Mouse (Mus musculus): Measurements from ENCODE around the gene Pm20d1. TPM values are rescaled to one million over a fixed set of nuclear protein-coding genes. Genes with fewer than 3 reads are reported as not detected.

Gene Pm20d1
- polyA plus RNA-seq, 1 experiment, result not detected

DNA sequence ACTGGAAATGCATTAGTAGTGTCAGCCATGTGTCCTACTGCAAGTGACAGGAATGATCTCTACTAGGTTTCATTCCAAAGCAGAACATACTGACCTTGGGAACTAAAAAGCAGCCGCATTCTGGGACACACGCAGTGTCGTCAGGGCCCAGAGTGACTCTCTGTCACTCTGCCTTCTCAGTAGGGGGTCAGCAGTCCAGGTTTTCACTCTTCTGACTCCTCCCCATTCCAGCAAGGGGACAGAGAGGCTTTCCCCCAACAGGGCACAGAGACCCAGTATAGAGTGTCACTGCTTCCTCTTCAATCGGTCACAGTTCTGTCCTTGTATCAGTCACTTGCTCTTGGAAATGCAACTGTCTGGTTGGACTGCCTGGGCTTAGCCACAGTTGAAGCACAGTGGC is 45.0 kb downstream of the Pm20d1 start:
- Histone ChIP-seq H3K4me1 (ENCODE audit: control insufficient read depth, insufficient read depth, low read length) (no peaks in the 10 kb centered on the region), H3K4me3 (ENCODE audit: insufficient read depth, low read length) (no peak overlapping the region), H3K27ac (ENCODE audit: insufficient read depth, low read depth, low read length) (no peak overlapping the region)
- TF ChIP-seq CTCF (IDR thresholded peaks at IDR 0.05; ENCODE audit: low read depth, low read length) (no peak), POLR2A (IDR thresholded peaks at IDR 0.05; ENCODE audit: borderline replicate concordance, low read depth, low read length) (no peak)

DNA sequence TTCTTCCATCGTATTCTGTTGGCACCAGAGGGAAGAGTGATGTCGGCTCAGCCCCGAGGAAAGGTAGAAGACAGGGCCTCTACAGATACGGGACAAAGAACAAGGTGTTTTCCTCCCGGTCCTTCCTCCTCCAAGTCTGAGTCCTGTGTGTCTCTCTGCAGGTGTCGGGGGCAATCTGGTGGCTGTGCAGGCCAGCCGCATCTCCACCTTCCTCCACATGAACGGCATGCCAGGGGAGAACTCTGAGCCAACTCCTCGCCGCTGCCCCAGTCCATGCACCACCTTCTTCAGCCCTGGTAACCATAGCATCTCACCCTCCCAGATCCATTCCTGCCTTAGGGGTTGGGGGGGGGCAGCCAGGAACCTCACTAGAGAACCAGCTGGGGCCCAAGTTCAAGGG is 46.6 kb downstream of the Pm20d1 start:
- Histone ChIP-seq H3K27ac (ENCODE audit: insufficient read depth, low read depth, low read length) (no peak overlapping the region), H3K4me1 (ENCODE audit: control insufficient read depth, insufficient read depth, low read length) (no peaks in the 10 kb centered on the region), H3K4me3 (ENCODE audit: insufficient read depth, low read length) (no peak overlapping the region)
- no peak for TF ChIP-seq CTCF (IDR thresholded peaks at IDR 0.05; ENCODE audit: low read depth, low read length)
- TF ChIP-seq POLR2A (IDR thresholded peaks at IDR 0.05; ENCODE audit: borderline replicate concordance, low read depth, low read length), result no peak

- TF ChIP-seq CTCF (IDR thresholded peaks at IDR 0.05; ENCODE audit: low read depth, low read length), result no peak
- no peak for TF ChIP-seq POLR2A (IDR thresholded peaks at IDR 0.05; ENCODE audit: borderline replicate concordance, low read depth, low read length)
- no peak overlapping the region for H3K4me3 ChIP-seq (ENCODE audit: insufficient read depth, low read length)
Observed at GRCm38 (mm10) chr1:131844883-131845282, 47.7 kb downstream of the Pm20d1 start.

GRCm38 (mm10) chr1:131846255-131846654 is 49.1 kb downstream of the Pm20d1 start:
- H3K4me3 ChIP-seq (ENCODE audit: insufficient read depth, low read length), result no peak overlapping the region
- H3K27ac ChIP-seq (ENCODE audit: insufficient read depth, low read depth, low read length), result no peak overlapping the region
- TF ChIP-seq POLR2A (IDR thresholded peaks at IDR 0.05; ENCODE audit: borderline replicate concordance, low read depth, low read length) (no peak), CTCF (IDR thresholded peaks at IDR 0.05; ENCODE audit: low read depth, low read length) (0 out of 2 replicates have a peak, but pooled peaks have one; percentile 16)
- no peaks in the 10 kb centered on the region for H3K4me1 ChIP-seq (ENCODE audit: control insufficient read depth, insufficient read depth, low read length)

More at GRCm38 (mm10) chr1:131844883-131845282, 47.7 kb downstream of the Pm20d1 start:
- no peak overlapping the region for H3K27ac ChIP-seq (ENCODE audit: insufficient read depth, low read depth, low read length)
- no peaks in the 10 kb centered on the region for H3K4me1 ChIP-seq (ENCODE audit: control insufficient read depth, insufficient read depth, low read length)

DNA sequence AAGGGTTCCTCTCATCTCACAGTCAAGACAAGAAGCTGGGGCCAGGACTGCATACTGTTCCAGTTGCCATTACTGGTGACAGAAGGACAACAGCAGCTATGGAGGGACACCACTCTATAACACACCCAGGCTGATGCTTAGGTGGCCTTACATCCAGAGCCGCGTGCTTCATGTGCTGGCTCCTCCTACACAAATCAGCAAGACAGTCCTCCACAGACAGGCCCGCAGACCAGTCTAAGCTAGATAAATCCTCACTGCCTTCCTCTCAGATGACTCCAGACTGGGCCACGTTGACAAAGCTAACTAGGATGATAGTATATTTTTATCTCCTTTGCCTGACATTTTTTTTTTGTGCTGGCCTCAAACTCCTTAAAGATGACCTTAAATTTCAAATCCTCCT is 64.6 kb downstream of the Pm20d1 start:
- no peak for TF ChIP-seq POLR2A (IDR thresholded peaks at IDR 0.05; ENCODE audit: borderline replicate concordance, low read depth, low read length)
- TF ChIP-seq CTCF (IDR thresholded peaks at IDR 0.05; ENCODE audit: low read depth, low read length), result no peak
- Histone ChIP-seq H3K27ac (ENCODE audit: insufficient read depth, low read depth, low read length) (no peak overlapping the region), H3K4me1 (ENCODE audit: control insufficient read depth, insufficient read depth, low read length) (peaks cover 10% of the 10 kb centered on the region), H3K4me3 (ENCODE audit: insufficient read depth, low read length) (no peak overlapping the region)

- H3K4me3 ChIP-seq (ENCODE audit: insufficient read depth, low read length), result no peak overlapping the region
- peaks cover 14% of the 10 kb centered on the region for H3K4me1 ChIP-seq (ENCODE audit: control insufficient read depth, insufficient read depth, low read length)
- TF ChIP-seq CTCF (IDR thresholded peaks at IDR 0.05; ENCODE audit: low read depth, low read length), result no peak
- TF ChIP-seq POLR2A (IDR thresholded peaks at IDR 0.05; ENCODE audit: borderline replicate concordance, low read depth, low read length), result no peak
- H3K27ac ChIP-seq (ENCODE audit: insufficient read depth, low read depth, low read length), result no peak overlapping the region
Observed at GRCm38 (mm10) chr1:131865596-131865995, 68.4 kb downstream of the Pm20d1 start.

- H3K4me3 ChIP-seq (ENCODE audit: insufficient read depth, low read length), result peak overlapping the region; percentile 26; the same call in 1 of the 2 replicates
- H3K27ac ChIP-seq (ENCODE audit: insufficient read depth, low read depth, low read length), result peak overlapping the region; percentile 70
- no peak for TF ChIP-seq CTCF (IDR thresholded peaks at IDR 0.05; ENCODE audit: low read depth, low read length)
Observed at GRCm38 (mm10) chr1:131866304-131866999, 69.3 kb downstream of the Pm20d1 start.

GRCm38 (mm10) chr1:131867093-131867945 is 70.1 kb downstream of the Pm20d1 start, which contains the start of gene Rab29:
Gene Rab29 (plus strand): TSS chr1:131867224.
- peak within 1 kb of the TSS; percentile 70 for H3K27ac ChIP-seq (ENCODE audit: insufficient read depth, low read depth, low read length)
- H3K4me3 ChIP-seq (ENCODE audit: insufficient read depth, low read length), result peak within 1 kb of the TSS; percentile 66
- peaks cover 14% of the 10 kb centered on the region for H3K4me1 ChIP-seq (ENCODE audit: control insufficient read depth, insufficient read depth, low read length)
- TF ChIP-seq POLR2A (IDR thresholded peaks at IDR 0.05; ENCODE audit: borderline replicate concordance, low read depth, low read length), result no peak
- peak; percentile 57 for TF ChIP-seq CTCF (IDR thresholded peaks at IDR 0.05; ENCODE audit: low read depth, low read length)

More at GRCm38 (mm10) chr1:131866304-131866999, 69.3 kb downstream of the Pm20d1 start:
- H3K4me1 ChIP-seq (ENCODE audit: control insufficient read depth, insufficient read depth, low read length), result peaks cover 14% of the 10 kb centered on the region

- Histone ChIP-seq H3K4me1 (ENCODE audit: control insufficient read depth, insufficient read depth, low read length) (peaks cover 14% of the 10 kb centered on the region), H3K4me3 (ENCODE audit: insufficient read depth, low read length) (peak overlapping the region; percentile 66), H3K27ac (ENCODE audit: insufficient read depth, low read depth, low read length) (peak overlapping the region; percentile 48; the same call in 1 of the 2 replicates)
- TF ChIP-seq POLR2A (IDR thresholded peaks at IDR 0.05; ENCODE audit: borderline replicate concordance, low read depth, low read length) (no peak), CTCF (IDR thresholded peaks at IDR 0.05; ENCODE audit: low read depth, low read length) (no peak)
Observed at GRCm38 (mm10) chr1:131867946-131868290, 70.7 kb downstream of the Pm20d1 start.

DNA sequence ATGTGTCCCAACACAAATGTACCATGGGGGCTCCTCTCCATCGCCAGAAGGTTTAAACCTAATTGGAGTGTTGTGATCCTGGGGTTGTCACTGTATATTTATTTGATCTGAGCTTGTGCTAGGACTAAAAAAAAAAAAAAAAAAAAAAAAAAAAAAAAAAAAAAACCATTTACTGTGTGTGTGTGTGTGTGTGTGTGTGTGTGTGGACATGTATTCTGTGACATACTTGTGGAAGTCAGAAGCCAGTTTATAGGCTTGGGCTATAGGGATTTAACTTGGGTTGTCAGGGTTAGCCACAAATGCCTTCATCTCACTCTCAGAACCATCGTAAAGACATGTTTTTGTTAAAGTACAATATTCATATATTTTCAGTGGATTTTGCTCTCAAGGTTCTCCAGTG is 72.4 kb downstream of the Pm20d1 start:
- TF ChIP-seq CTCF (IDR thresholded peaks at IDR 0.05; ENCODE audit: low read depth, low read length), result no peak
- no peak for TF ChIP-seq POLR2A (IDR thresholded peaks at IDR 0.05; ENCODE audit: borderline replicate concordance, low read depth, low read length)
- no peak overlapping the region for H3K4me3 ChIP-seq (ENCODE audit: insufficient read depth, low read length)
- H3K4me1 ChIP-seq (ENCODE audit: control insufficient read depth, insufficient read depth, low read length), result peaks cover 14% of the 10 kb centered on the region
- no peak overlapping the region for H3K27ac ChIP-seq (ENCODE audit: insufficient read depth, low read depth, low read length)

Other genes starting within 250 kb of the Pm20d1 start
- gene Avpr1b, start 198.1 kb upstream of the Pm20d1 start, polyA plus RNA-seq (2012; ENCODE audit: insufficient read depth, insufficient read length, missing spikeins), result not detected in 2 replicates
- gene Ctse, start 159.1 kb upstream of the Pm20d1 start, polyA plus RNA-seq (2012; ENCODE audit: insufficient read depth, insufficient read length, missing spikeins), result 1.1 and 1.7 TPM in 2 replicates
- gene Rab7b, start 108.7 kb upstream of the Pm20d1 start, polyA plus RNA-seq (2012; ENCODE audit: insufficient read depth, insufficient read length, missing spikeins), result 115 and 157 TPM in 2 replicates
- not detected in 2 replicates for gene Slc26a9, start 53.4 kb upstream of the Pm20d1 start, polyA plus RNA-seq (2012; ENCODE audit: insufficient read depth, insufficient read length, missing spikeins)
- 7.8 and 9.3 TPM in 2 replicates for gene Slc41a1, start 30.1 kb downstream of the Pm20d1 start, polyA plus RNA-seq (2012; ENCODE audit: insufficient read depth, insufficient read length, missing spikeins)
- gene Rab29, start 69.8 kb downstream of the Pm20d1 start, polyA plus RNA-seq (2012; ENCODE audit: insufficient read depth, insufficient read length, missing spikeins), result 65.7 and 70.3 TPM in 2 replicates
- gene Nucks1, start 113.2 kb downstream of the Pm20d1 start, polyA plus RNA-seq (2012; ENCODE audit: insufficient read depth, insufficient read length, missing spikeins), result 70.7 and 77.0 TPM in 2 replicates
- not detected in 2 replicates for gene Slc45a3, start 165.6 kb downstream of the Pm20d1 start, polyA plus RNA-seq (2012; ENCODE audit: insufficient read depth, insufficient read length, missing spikeins)
- gene Elk4, start 210.2 kb downstream of the Pm20d1 start, polyA plus RNA-seq (2012; ENCODE audit: insufficient read depth, insufficient read length, missing spikeins), result 59.7 and 66.6 TPM in 2 replicates

Measured in bone marrow macrophage, adult 2 months (primary cell).